Mouse (Mus musculus) CH12F3 (cell line): ENCODE results near the gene Limch1.

Source experiments
- in situ Hi-C: fragments of 300-500 bp; cut with MboI; formaldehyde crosslinking; loops from 2 replicates; pipeline ENCODE4 v1.14.3; 2020; ENCODE audit warnings: low sequenced_read_pairs

Limch1 gene

GRCm38 (mm10) chr5:66745390-66745995 is at the start of gene Limch1:
Limch1 (plus strand) TSS chr5:66745827.
- in situ Hi-C loops = no loop called here

GRCm38 (mm10) chr5:66697119-66697518 is 48.5 kb upstream of the Limch1 start:
- in situ Hi-C loops = no loop called here

DNA sequence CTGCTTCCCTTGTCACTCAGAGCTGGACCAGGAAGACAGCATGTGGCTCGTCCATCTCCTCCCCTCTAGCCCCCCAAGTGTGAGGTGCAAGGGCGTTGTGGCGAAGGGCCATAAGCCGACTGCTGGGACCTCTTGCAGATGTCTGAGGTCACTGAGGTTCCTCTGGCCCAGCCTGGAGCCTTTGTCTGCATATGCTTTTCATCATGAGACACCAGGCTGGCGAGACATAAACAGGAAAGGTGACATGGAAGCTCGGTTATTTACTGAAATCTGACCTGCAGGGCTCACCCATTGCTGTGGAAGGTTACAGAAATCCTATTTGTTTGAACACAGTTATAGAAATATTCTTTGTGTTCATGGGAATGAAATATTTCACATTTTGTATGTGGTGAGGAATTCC is 45.7 kb upstream of the Limch1 start:
- in situ Hi-C loops = no loop called here

DNA sequence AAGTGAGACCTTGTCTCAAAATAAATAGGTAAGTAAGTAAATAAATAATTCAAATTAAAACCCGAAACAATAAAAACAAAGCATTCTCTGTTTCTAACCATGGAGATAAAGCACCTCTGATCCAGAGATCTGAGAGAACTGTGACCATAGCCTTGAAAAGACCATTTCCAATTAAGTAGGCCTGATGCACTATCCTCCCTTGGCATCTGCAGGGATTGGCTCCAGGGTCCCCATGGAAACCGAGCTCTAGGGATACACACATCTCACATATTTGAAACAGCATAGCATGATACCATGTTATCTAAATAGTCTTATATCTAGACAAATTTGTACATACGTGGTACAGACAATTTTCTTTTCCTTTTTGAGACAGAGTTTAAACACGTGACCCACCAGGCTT is 43.7 kb upstream of the Limch1 start:
- in situ Hi-C loops = no loop called here

DNA sequence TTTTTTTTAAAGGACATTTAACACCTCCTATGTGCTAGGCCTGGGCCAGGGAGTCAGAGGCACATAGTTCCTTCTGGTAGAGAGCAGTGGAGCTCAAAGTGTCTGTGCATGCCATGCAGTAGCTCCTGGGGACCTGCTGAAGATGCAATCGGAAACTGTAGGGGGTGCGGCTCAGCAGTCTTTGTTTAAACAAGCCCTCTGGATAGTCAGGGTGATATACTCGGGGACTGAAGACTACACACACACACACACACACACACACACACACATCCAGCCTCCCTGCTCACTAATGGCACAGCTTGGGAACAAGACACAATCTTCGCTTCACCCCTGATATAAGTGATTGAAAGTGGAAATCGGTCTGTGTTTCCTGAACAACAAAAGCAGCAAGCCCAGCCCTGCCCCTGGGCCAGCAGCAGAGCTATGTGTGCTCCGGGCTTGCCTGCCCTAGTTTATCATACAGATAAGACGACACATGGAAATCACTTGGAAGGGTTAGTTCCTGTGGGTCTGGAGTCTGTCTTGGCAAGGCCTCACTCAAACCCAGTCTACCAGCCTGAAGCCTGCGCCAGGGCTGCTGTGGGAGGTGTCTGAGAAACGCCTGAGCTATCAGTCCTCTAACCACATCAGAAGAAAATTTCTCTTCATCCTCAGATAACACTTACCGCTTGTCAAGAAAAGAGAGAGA is 42.2 kb upstream of the Limch1 start:
- in situ Hi-C loops = no loop called here

DNA sequence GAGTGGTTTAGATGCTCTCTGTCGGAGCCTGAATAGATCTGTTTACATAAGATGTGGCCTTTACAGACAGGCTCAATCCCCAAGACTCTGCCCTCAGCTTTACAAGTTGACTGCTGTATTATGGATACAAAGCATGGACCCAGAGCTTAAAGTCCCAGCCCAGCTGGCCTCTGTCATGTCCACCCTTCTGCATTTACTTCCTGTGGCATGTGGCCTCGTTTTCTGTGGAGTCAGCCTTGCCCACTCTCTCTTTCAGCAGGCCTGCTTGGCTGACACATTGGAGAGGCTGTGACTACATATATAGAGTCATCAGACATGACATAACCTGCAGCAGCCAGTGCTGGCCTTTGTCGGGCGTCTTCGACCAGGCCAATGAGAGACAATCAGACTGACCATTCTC is 37.8 kb upstream of the Limch1 start:
- in situ Hi-C loops = no loop called here

GRCm38 (mm10) chr5:66710445-66711019 is 35.1 kb upstream of the Limch1 start:
- in situ Hi-C loops = no loop called here

GRCm38 (mm10) chr5:66712801-66713200 is 32.8 kb upstream of the Limch1 start:
- in situ Hi-C loops = no loop called here

- in situ Hi-C loops = no loop called here
These were observed 30.1 kb upstream of the Limch1 start for GRCm38 (mm10) chr5:66715498-66715931.

DNA sequence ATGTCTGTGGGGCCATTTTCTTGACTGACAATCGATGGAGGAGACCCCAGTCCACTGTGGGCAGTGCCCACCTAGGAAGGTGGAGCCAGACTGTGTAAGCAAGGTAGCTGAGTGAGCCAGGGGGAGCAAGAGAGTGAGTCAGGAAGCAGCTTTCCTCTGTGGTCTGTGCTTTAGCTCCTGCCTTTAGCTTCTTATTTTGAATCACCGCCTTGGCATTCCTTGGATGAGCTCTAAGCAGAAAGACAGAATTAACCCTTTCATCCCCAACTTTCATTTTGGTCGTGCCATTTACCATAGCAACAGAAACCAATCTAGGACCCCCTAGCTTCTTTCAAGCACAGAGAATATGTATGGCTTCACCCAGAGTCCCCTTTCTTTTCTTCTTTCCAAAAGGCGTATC is 27.7 kb upstream of the Limch1 start:
- in situ Hi-C loops = no loop called here

GRCm38 (mm10) chr5:66718413-66718812 is 27.2 kb upstream of the Limch1 start:
- in situ Hi-C loops = no loop called here

DNA sequence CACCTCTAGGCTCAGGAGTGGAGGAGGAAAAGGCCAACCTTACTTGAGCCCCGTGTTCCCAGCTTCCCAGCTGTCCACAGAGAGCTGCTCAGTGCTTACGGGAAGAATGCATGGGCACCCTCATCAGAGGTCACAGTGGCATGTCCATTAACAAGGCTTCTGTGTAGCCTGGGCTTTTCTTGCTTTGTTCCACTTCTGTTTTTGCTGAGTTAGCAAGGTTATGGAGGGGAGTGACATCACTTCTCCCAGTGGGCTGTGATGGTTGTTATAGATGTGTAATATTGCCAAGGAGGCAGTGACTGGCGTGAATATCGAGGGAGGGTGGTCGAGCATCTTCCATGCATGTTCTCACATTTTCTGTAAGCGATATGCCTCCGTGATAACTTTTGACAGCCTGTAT is 26.7 kb upstream of the Limch1 start:
- in situ Hi-C loops = no loop called here

- in situ Hi-C loops = no loop called here
These were observed 24.7 kb upstream of the Limch1 start for GRCm38 (mm10) chr5:66720921-66721320.

DNA sequence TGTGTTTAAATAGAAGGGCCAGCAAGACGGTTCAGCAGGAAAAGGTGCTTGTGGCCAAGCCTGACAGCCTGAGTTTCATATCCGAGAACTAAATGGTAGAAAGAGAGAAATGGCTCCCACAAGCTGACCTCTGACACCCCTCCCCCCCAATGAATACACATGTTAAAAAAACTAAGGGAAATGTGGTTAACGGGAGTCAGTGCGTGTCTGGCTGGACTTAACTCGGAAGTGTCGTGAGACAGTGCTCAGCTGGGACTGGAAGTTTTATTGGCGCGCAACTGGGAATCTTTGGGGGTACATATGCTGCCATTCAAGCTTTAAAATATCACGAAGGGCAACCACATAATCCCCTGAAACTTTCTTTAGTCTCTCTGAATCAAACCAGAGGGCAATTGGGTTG is 23.0 kb upstream of the Limch1 start:
- in situ Hi-C loops = no loop called here

- in situ Hi-C loops = no loop called here
These were observed 22.6 kb upstream of the Limch1 start for GRCm38 (mm10) chr5:66723037-66723436.

DNA sequence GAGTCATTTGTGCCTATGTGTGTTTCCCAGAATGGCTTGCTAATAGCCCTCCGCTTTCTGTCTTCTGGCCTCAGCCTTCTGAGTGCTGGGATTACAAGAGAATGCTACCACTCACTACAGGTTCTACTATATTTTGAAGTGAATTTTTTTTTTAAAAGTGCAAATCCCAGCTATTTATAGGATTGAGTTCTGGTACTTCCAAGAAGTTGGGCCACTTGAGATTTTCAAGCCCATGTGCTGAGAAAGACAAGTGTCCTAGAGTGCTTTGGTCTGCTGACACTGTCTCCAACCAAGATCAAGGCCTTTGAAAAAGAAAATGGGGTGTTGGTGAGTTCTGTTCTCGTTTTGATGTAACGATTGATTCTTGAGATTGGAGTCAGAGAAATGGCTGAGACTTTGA is 22.0 kb upstream of the Limch1 start:
- in situ Hi-C loops = no loop called here

- in situ Hi-C loops = no loop called here
These were observed 16.3 kb upstream of the Limch1 start for GRCm38 (mm10) chr5:66729306-66729705.

DNA sequence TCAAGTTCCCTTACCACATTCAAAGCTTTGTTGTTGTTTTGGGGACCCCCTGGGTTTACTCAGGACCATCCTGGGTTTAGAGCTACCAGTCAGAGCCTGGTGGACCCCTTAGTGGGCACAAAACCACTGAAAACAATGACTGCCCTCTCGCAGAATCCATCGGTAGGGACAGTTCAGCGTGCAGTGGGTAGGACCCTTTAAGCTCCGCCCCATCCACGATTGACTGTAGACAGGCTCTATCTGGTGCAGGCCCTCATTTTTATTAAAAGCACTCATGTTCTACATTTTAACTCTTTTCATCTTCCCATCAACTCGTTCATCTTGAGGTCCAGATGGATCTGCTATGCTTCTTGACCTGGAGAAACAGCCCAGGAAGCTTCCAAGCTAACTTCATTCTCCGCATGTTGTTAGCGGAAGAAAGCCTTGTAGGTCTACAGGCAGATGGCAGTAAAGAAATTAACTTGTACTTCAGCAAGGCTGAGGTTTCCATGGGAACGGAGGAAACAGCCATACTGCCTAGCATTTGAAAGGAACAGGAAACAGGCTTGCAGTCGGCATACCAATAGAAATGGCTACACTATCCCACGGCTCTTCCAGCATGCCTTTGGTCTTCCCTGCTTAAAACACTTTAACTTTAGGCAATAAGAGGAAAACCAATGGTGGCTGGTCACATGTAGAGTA is 14.9 kb upstream of the Limch1 start:
- in situ Hi-C loops = no loop called here

DNA sequence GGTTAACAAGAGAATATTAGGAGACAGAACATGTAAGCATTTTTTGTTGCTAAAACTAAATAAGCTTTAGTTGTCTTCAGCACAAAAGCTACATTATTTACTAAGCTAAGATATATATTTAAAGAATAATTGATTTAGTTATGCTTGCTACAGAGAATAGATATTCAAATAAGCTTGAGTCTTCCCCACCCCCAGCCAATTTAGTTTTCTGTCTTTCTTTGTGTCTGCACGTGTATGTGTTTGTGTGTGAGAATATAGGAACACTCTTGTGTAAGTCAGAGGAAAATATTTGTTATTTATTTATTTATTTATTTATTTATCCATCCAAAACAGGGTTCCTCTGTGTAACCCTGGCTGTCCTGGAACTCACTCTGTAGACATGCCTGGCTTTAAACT is 14.3 kb upstream of the Limch1 start:
- in situ Hi-C loops = no loop called here

GRCm38 (mm10) chr5:66733556-66733955 is 12.1 kb upstream of the Limch1 start:
- in situ Hi-C loops = no loop called here

DNA sequence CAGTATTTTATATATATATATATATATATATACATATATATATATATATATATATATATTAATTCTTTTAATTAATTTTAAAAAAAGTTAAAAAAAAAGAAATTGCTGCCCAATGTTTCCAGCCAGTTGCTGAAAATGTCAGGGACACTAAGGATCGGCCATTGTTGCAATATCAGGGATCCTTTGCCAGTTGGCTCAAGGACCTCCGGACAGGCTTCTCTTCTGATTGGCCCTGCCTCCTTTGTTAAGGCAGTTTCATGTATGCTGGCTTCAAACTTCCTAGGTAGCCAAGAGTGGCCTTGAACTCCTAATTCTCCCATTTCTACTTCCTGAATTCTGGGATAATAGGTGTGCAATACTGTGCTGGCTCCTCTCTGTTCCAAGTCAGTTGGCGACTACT is 6.3 kb upstream of the Limch1 start:
- in situ Hi-C loops = no loop called here
